Mouse (Mus musculus): ENCODE data around the gene Ascl5.

The Ascl5 gene

DNA sequence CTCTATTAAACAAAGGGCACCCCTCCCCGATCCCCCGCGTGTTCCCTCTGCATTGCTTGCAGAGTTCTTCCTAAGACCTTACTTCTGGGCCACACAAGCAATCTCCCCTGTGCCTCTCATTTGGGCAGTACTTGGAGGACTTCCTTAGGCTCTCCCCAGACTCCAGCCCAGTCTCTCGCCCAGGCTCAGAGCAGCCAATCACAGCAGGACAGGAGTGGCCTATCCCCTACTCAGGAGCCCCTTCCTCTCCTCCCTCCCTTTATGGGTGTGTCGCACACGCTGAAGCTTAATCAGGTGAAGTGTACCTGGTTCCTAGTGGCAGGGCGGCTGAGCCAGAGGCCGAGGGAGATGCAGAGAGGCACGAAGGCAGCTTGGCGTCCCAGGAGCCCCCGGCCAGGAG, 10.2 kb upstream of the Ascl5 start:
- POLR2A ChIA-PET: no interaction called here
- CTCF ChIA-PET: interaction anchor here in 3 of 4 experiments (0.6 to 1.9 kb wide), 7 partner anchors 11 to 614 kb away, joined by 3 to 9 read pairs (median 6); partner anchors contain the start of gene Ascl5 (in 1 of the 3)

DNA sequence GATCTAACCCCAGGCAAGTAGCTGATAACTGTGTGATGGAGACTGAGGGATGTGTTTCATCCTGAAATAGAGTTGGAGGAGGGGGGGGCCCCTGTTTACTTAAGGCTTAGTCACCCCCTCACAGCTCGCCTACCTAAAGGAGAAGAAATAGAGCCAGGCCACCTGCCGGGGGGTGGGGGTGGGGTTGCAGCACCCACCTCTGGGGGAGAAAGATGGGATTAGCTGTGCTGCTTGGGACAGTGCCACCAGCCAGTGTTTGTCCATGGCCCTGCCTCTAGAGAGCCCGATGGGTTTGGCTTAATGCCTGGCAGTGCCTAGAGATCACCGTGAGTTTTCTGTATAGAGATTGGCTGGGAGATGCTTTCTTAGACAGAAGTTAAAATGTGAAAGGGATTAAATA, 9.7 kb upstream of the Ascl5 start:
- ChIA-PET POLR2A (interaction anchor here in 1 of 4 experiments (1.1 kb wide), 1 partner anchor 189 kb away, joined by 3 read pairs; no protein-coding TSS in a partner anchor), CTCF (interaction anchor here in 3 of 4 experiments (0.6 to 1.9 kb wide), 7 partner anchors 10 to 615 kb away, joined by 3 to 9 read pairs (median 6); partner anchors contain the start of gene Ascl5 (in 1 of the 3))

DNA sequence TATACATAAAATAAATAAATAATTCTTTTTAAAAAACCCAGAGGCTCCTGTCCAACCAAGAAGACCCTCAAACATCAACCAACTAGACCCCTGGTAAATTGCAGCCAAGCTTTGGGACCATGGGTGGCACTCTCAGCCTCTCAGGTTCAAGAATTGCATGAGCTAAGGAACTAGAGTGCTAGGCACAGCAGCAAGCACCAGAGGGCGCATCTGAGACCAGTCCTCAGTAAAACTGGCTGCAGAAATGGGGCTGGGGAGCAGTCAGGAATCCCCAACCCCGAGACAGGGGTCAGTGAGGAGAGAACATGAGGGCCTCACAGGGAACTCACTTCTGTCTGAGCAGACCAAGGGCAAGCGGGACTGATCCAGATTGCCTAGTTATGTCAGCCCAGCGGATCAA, 4.8 kb upstream of the Ascl5 start:
- ChIA-PET CTCF (interaction anchor here (0.5 to 2.7 kb wide), 39 partner anchors 9 to 505 kb away, joined by 3 to 18 read pairs (median 4); partner anchors contain the start of genes Kif14 (in 1 of the 4), Mroh3 (in 1 of the 4) and Tmem9 (in 1 of the 4)), POLR2A (interaction anchor here in 2 of 4 experiments (0.6 to 1.0 kb wide), 2 partner anchors 15 to 347 kb away, joined by 3 to 4 read pairs; no protein-coding TSS in a partner anchor)

DNA sequence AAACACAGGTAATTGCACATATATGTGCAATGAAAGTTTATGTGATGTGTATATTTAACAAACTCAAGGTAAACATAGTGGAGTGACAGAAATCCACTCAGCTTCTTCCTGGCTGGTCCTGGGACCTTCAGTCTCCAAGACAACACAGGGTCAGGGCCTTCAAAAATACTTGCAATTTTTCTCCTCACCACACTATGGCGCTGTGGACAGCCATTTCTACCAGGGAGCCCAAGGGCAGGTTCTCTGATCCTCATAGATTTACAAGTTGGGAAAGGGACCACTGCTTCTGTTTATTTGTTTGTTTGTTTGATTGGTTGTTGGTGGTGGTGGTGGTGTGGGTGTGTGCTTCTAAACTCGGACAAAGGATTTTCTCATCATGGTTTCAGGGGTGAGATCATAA, 3.2 kb upstream of the Ascl5 start:
- CTCF ChIA-PET: interaction anchor here (0.6 to 1.7 kb wide), 31 partner anchors 9 to 360 kb away, joined by 3 to 6 read pairs (median 3); partner anchors contain the start of genes Mroh3 (in 3 of the 4) and Tmem9 (in 1 of the 4)

GRCm38 (mm10) chr1:136047894-136048293, 2.7 kb upstream of the Ascl5 start:
- CTCF ChIA-PET: interaction anchor here (0.6 to 1.7 kb wide), 23 partner anchors 9 to 361 kb away, joined by 3 to 6 read pairs (median 4); partner anchors contain the start of genes Mroh3 (in 3 of the 4) and Tmem9 (in 1 of the 4)
- POLR2A ChIA-PET: interaction anchor here in 2 of 4 experiments (1.1 to 1.4 kb wide), 3 partner anchors 15 to 367 kb away, joined by 3 to 6 read pairs (median 3); partner anchors contain the start of gene Ddx59 (in 1 of the 2)

More for the DNA sequence above, 3.2 kb upstream of the Ascl5 start:
- POLR2A ChIA-PET: interaction anchor here in 2 of 4 experiments (0.9 to 1.4 kb wide), 4 partner anchors 15 to 368 kb away, joined by 3 to 6 read pairs (median 3); partner anchors contain the start of gene Ddx59 (in 1 of the 2)

GRCm38 (mm10) chr1:136051013-136051315, 360 bp downstream of the Ascl5 start:
- ChIA-PET POLR2A (interaction anchor here in 3 of 4 experiments (0.6 to 1.9 kb wide), 11 partner anchors 9 to 507 kb away, joined by 3 to 6 read pairs (median 4); partner anchors contain the start of gene Kif14 (in 1 of the 3)), CTCF (interaction anchor here (0.5 to 2.9 kb wide), 71 partner anchors 10 to 756 kb away, joined by 3 to 19 read pairs (median 4); partner anchors contain the start of gene Mroh3 (in 3 of the 4))

DNA sequence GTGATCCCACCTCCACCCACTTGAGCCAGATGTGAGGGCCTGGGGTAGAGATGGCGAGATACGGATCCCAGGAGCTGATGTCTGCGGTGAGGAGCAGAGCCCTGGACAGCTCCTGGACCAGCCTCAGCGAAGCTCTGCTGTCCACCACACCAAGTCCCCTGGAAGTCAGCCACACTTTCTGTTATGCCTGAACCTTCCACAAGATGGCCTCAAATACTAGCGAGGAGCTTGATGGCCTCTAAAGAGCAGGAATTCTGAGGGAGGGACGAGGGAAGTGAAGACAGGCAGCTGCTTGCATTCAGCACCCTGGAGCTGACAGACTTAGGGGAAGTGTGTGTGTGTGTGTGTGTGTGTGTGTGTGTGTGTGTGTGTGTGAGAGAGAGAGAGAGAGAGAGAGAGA, 861 bp downstream of the Ascl5 start:
- ChIA-PET CTCF (interaction anchor here (0.5 to 2.9 kb wide), 80 partner anchors 10 to 756 kb away, joined by 3 to 19 read pairs (median 4); partner anchors contain the start of gene Mroh3 (in 3 of the 4)), POLR2A (interaction anchor here in 3 of 4 experiments (0.6 to 1.9 kb wide), 14 partner anchors 8 to 506 kb away, joined by 3 to 6 read pairs (median 4); partner anchors contain the start of genes Ddx59 (in 1 of the 3) and Kif14 (in 1 of the 3))

- CTCF ChIA-PET: interaction anchor here in 2 of 4 experiments (1.0 to 2.5 kb wide), 9 partner anchors 9 to 482 kb away, joined by 3 to 17 read pairs (median 6); no protein-coding TSS in a partner anchor
- POLR2A ChIA-PET: interaction anchor here in 2 of 4 experiments (0.6 to 1.8 kb wide), 4 partner anchors 13 to 70 kb away, joined by 3 to 5 read pairs (median 4); no protein-coding TSS in a partner anchor
These were observed 1.9 kb downstream of the Ascl5 start, which contains the start of gene Cacna1s for GRCm38 (mm10) chr1:136052547-136052946. Cacna1s (plus strand) TSS chr1:136052750.

GRCm38 (mm10) chr1:136055771-136056170, 5.2 kb downstream of the Ascl5 start:
- ChIA-PET CTCF (interaction anchor here (0.6 to 1.5 kb wide), 7 partner anchors 9 to 470 kb away, joined by 3 to 4 read pairs (median 4); no protein-coding TSS in a partner anchor), POLR2A (interaction anchor here in 2 of 4 experiments (0.7 to 1.0 kb wide), 2 partner anchors 20 to 290 kb away, joined by 3 read pairs; no protein-coding TSS in a partner anchor)

GRCm38 (mm10) chr1:136058594-136058993, 8.0 kb downstream of the Ascl5 start:
- ChIA-PET POLR2A (no interaction called here), CTCF (interaction anchor here in 3 of 4 experiments (0.6 to 1.3 kb wide), 3 partner anchors 9 to 100 kb away, joined by 3 to 9 read pairs (median 5); no protein-coding TSS in a partner anchor)

- CTCF ChIA-PET: interaction anchor here in 2 of 4 experiments (0.6 to 1.4 kb wide), 14 partner anchors 10 to 391 kb away, joined by 3 to 13 read pairs (median 4); partner anchors contain the start of genes Ascl5 (in 1 of the 2) and Kif21b (in 1 of the 2)
- POLR2A ChIA-PET: no interaction called here
These were observed 10.6 kb downstream of the Ascl5 start for GRCm38 (mm10) chr1:136061041-136061789.

DNA sequence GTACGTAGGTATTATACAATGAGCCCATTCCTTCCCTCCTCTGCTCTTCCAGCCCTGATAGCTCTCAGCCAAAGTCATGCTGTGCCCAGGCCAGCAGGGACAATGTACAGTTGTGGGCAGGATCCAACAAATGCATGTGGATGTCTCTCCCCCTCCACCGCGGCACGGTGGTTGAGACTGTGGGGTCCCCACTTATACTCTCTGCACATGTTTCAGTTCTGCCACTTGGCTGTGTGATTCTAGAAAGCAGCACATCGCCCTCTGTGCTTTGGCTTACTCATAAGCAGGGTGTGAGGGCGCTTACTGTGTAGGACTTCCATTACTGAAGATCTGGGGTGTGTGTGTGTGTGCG, 11.2 kb downstream of the Ascl5 start:
- ChIA-PET POLR2A (no interaction called here), CTCF (interaction anchor here in 2 of 4 experiments (0.6 to 1.4 kb wide), 13 partner anchors 10 to 392 kb away, joined by 3 to 13 read pairs (median 4); partner anchors contain the start of genes Ascl5 (in 1 of the 2) and Kif21b (in 1 of the 2))

DNA sequence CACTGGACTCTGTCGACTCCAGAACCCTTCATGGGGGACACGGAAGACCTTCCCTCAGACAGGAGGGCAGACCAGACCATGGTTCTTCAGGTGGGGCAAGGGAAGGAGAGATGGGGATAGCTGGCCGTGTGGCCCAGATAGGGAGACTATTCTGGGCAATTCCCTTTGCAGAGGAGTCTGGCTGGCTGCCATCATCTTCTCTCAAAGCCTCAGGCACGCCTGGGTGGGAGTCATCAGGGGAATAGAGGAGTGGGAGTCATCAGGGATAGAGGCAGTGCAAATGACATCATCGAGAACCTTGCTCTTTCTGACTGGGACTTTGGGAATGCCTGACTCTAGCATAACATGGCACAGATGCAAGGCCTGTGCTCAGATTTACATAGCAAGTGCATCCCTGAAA, 13.4 kb downstream of the Ascl5 start:
- CTCF ChIA-PET: interaction anchor here in 2 of 4 experiments (1.0 to 2.1 kb wide), 2 partner anchors 13 to 16 kb away, joined by 3 to 7 read pairs; partner anchors contain the start of gene Ascl5 (in 1 of the 2)
- POLR2A ChIA-PET: no interaction called here

DNA sequence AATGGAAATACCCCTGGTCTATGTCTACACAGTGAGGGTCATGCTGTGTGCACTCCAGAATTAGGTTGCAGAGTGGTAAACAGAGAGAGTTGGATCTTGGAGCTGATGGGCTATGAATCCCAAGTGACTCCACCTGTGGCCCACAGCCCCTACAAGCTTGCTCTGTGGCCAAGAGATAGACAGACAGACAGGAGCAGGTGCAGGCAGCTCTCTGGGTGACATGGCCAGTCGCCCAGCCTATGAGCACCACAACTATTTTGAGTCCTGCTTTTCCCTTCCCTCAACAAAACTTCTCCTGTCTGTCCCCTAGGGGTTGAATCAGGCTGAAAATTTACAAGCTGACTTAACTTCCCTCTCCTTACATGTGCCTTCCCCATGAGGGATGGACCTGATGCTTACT, 16.0 kb downstream of the Ascl5 start:
- CTCF ChIA-PET: interaction anchor here in 3 of 4 experiments (0.5 to 0.9 kb wide), 3 partner anchors 115 to 855 kb away, joined by 3 to 4 read pairs (median 3); no protein-coding TSS in a partner anchor
- POLR2A ChIA-PET: interaction anchor here in 1 of 4 experiments (0.7 to 1.8 kb wide), 2 partner anchors 14 to 1067 kb away, joined by 3 to 5 read pairs; partner anchors contain the start of gene Cacna1s

- ChIA-PET CTCF (interaction anchor here in 3 of 4 experiments (0.6 to 1.7 kb wide), 3 partner anchors 9 to 106 kb away, joined by 3 to 7 read pairs (median 6); no protein-coding TSS in a partner anchor), POLR2A (interaction anchor here in 1 of 4 experiments (0.6 to 1.0 kb wide), 2 partner anchors 16 to 266 kb away, joined by 3 to 4 read pairs; partner anchors contain the start of gene Cacna1s)
These were observed 17.0 kb downstream of the Ascl5 start for GRCm38 (mm10) chr1:136067579-136067978.

- ChIA-PET POLR2A (no interaction called here), CTCF (interaction anchor here in 2 of 4 experiments (1.0 to 1.2 kb wide), 2 partner anchors 15 to 31 kb away, joined by 3 read pairs; no protein-coding TSS in a partner anchor)
These were observed 25.5 kb downstream of the Ascl5 start for GRCm38 (mm10) chr1:136076086-136076485.

GRCm38 (mm10) chr1:136077656-136078055, 27.1 kb downstream of the Ascl5 start:
- CTCF ChIA-PET: no interaction called here
- POLR2A ChIA-PET: no interaction called here

- ChIA-PET CTCF (interaction anchor here in 1 of 4 experiments (1.7 kb wide), 1 partner anchor 94 kb away, joined by 3 read pairs; no protein-coding TSS in a partner anchor), POLR2A (interaction anchor here in 1 of 4 experiments (1.0 to 1.2 kb wide), 2 partner anchors 18 to 49 kb away, joined by 3 read pairs; no protein-coding TSS in a partner anchor)
These were observed 30.6 kb downstream of the Ascl5 start for GRCm38 (mm10) chr1:136081161-136081560.
